Mouse (Mus musculus) cerebellum, postnatal 14 days (tissue): ENCODE results near the gene Lcn4.

ENCODE experiments used
- DNase-seq, 2 experiments: peaks; one replicate each; pipeline ENCODE4 v3.0.0; 2021; ENCODE audit warnings: mixed read lengths in 2 of 2

Lcn4 gene

DNA sequence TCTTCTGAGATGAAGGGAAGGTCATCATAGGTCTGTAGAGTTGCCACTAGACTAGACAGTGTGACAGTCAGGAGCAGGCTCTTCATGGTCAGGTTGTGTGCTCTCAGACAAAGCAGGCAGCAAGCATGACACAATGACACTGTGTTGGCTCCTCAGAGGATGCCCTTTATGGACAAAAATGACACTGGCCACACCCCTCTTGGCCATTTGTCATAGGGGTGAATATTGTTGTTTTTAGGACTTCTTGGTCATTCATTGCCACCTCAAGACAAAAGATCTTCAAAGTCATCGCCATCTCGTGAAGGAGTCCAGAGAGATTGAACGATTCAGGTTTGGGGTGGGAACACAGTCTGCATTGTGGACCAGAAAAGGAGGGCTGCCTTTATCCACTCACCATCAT, at the start of gene Lcn4:
Lcn4 (minus strand) TSS at position 101 of the 400 bp plus-strand sequence.
- no peak for DNase-seq

DNA sequence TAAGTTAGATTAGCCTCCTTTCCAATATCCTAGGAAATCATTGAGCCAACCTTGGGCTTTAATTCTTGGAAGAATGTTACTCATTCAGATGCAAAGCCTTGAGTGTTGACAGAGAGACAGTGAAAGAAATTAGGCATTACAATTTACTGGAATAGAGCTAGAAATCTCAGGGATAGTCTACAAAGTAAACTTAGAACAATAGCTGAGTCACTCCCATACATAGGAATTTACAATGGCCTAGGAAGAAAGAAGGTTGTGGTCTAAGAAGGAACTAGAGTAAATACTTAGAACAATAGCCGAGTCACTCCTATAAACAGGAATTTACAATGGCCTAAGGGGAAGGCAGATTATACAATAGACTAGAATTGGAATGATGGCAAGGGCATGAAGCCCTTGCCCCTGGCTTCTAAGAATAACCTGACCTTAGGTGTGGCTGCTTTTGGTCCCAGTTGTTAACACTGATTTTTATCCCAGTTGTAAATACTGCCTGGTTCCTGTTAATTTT, 15.1 kb upstream of the Lcn4 start:
- DNase-seq, result no peak

- DNase-seq, result no peak
Observed at GRCm38 (mm10) chr2:26668746-26669145, 2.3 kb downstream of the Lcn4 start.

DNA sequence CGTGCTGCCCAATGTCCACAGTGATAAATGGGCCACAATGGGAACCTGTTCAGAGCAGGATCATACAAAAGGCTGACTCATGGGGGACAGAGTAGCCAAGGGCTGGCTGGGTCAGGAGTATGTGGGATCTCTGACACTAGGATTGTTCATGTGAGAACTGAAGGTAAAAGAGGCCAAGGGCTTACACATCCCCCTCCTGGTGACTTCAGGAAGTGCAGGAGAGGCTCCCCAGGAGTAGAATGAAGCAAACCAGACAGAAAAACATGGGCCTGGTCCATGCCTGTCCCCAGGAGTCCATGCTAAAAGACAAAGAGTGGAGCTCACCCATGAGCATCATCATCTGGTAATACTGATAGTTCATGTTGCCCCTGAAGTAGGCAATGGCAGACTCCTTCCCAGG, 7.5 kb downstream of the Lcn4 start:
- DNase-seq, result peak; percentile 53 to 81

GRCm38 (mm10) chr2:26663112-26663511, 8.0 kb downstream of the Lcn4 start:
- no peak for DNase-seq

DNA sequence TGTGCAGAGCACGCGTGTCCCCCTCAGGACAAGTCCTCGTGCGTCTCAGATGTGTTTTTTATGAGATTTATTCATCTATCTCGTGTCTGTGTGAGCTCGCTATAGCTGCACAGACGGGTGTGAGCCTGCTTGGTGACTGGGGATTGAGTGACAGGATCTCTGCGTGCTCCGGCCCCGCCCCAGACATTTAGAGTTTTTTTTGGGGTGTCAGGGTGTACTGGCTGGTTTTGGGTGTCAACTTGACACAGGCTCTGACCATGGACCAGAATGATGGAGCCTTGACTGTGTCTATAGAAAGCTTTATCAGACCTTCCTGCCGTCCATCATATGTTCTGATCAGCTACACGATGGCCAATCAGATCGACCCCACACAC, 8.6 kb downstream of the Lcn4 start:
- no peak for DNase-seq

DNA sequence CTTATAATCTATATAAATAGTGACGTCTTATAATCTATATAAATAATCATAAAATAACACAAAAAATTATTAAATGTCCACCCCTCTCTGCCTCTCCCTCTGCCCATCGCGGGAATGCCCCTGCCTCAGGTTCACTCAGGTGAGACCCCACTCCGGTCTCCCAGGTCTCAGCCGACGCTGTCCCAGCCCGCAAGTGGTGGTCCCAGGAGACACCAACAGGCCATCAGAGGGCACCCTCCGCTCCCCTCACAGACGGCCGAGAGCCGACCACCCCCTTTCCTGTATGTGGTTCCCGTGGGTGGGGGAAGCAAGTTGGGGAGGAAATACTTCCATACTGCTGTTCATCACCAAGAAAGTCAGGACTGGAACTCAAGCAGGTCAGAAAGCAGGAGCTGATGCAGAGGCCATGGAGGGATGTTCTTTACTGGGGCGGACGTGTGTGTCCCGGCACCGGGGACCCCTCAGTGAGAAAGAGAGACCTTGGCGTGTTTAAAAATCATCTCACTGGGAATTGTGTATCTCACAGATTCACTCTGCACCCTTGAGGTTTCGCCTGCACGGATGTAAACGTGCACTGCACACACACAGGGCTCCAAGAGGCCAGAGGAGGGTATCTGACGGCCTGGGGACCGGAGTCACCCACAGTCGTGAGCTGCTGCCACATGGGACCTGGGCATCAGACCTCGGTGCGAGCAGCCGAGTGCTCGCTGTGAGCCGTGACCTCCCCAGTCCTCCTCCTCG, 9.1 kb downstream of the Lcn4 start:
- peak in 1 of 2 experiments; percentile 20 for DNase-seq

GRCm38 (mm10) chr2:26661143-26661752, 9.8 kb downstream of the Lcn4 start:
- DNase-seq, result peak in 1 of 2 experiments; percentile 41

- no peak for DNase-seq
Observed at GRCm38 (mm10) chr2:26657426-26657825, 13.7 kb downstream of the Lcn4 start.

DNA sequence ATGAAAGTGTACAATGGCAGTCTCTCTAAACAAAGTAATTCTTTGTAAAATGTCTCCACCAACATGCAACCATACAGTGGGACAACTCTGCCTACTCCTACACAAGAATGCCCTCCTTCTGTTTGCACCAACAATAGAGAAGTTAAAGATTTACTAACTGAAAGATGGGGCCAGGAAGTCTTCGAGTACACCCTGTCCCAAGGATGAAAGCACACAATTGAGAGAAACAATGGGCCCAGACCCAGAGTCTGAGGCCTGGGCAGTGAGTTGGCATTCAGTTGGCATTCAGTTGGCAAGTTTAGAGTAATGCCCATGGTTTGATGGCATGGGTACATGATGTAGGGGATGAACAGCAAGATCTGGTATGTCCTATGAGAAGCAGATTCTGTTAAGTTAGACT, 16.4 kb downstream of the Lcn4 start:
- DNase-seq, result no peak

GRCm38 (mm10) chr2:26646643-26647293, 24.3 kb downstream of the Lcn4 start:
- DNase-seq, result peak; percentile 76 to 85

DNA sequence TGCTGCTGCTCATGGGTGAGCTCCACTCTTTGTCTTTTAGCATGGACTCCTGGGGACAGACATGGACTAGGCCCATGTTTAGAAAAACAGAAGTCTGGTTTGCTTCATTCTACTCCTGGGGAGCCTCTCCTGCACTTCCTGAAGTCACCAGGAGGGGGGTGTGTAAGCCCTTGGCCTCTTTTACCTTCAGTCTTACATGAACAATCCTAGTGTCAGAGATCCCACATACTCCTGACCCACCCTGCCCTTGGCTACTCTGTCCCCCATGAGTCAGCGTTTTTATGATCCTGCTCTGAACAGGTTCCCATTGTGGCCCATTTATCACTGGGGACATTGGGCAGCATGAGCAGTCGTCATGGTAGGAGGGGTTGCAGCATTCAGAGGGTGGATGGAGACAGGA, 27.1 kb downstream of the Lcn4 start:
- peak in 1 of 2 experiments; percentile 64 for DNase-seq

DNA sequence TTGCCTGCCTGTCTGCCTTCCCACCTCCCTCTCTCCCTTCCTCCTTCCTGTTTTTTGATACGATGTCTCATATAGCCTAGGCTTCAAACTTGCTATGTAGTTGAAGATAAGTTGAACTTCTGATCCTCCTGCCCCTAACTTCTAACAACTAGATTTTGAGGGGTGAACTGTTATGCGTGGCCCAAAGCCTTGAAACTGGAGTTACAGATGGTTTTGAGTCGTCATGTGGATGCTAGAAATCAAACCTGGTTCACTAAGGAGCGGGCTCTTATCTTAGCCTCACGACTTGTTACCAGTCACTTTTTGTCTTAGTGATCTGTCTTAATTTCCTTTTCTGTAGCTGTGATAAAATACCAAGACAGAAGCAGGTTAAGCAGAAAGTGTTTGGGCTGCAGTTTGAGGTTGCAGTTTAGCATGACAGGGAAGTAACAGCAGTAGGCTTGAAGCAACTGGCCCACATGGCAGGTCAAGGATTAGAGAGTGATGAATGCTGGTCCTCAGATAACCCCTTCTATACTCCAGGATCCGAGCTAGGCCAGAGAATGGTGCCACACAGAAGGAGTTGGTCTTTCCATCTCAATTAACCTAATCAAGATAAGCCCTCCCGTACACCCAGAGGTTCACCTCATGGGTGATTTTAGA, 30.0 kb downstream of the Lcn4 start:
- DNase-seq, result no peak

GRCm38 (mm10) chr2:26639838-26640830, 30.9 kb downstream of the Lcn4 start:
- peak; percentile 99 to 100 for DNase-seq

DNA sequence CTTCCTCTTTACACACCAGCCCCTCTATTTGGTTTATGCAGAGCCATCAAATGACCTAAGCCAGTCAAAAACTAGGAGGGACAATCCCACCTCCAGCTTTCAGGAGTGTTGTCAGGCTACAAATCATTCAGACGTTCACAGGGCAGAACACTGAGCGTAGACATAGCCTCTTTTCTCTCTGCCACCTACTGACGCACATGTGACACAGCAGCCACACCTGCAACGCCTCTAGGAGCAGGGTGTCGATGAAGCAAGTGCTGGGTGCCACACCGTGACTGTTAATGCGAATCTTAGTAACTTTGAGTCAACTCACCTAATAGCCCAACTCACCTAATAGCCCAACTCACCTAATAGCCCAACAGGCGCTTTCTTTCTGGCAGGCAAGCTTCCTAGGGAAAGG, 32.0 kb downstream of the Lcn4 start:
- DNase-seq, result peak; percentile 47 to 51

DNA sequence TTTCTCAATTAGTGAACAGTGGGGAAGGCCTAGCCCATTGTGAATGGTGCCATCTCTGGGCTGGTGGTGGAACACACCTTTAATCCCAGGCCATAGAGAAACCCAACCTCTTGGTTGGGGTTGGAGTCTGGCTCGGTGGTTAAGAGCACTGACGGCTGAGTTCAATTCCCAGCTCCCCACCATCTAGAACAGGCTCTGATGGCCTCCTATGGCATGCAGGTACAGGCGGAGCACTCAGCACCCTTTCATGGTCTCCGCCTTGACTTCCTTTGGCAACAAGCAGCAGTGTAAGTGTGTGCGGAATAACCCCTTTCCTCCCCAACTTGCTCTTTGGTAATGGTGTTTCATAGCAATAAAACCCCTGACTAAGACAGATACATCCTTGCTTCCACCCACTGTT, 32.5 kb downstream of the Lcn4 start:
- no peak for DNase-seq

GRCm38 (mm10) chr2:26638039-26638438, 33.0 kb downstream of the Lcn4 start:
- DNase-seq, result no peak

GRCm38 (mm10) chr2:26637316-26637932, 33.7 kb downstream of the Lcn4 start:
- DNase-seq, result no peak

DNA sequence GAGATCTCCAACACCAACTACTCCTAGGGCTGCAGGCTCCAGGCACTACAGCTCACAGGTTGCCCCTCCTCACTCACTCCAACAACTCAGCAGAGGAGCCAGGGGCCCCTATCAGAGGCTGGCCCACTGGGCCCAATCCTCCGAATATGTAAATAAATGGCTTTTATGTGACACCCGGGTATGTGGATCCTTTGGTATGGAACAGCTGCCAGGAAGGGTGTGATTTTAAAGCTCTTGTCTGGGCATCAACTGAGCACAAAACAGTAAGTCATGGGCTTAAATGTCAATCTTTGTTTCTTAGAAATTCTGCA, 34.8 kb downstream of the Lcn4 start:
- no peak for DNase-seq

GRCm38 (mm10) chr2:26635489-26636324, 35.4 kb downstream of the Lcn4 start:
- no peak for DNase-seq
